Mouse (Mus musculus): ENCODE data around the gene Sigirr. TPM values are rescaled to one million over a fixed set of nuclear protein-coding genes. Genes with fewer than 3 reads are reported as not detected.
A peak's percentile ranks its signal among the peaks of the same experiment; 100 is the strongest.

Sigirr gene
- total RNA-seq, 1 experiment from 2014 or later, result 5.0 TPM

DNA sequence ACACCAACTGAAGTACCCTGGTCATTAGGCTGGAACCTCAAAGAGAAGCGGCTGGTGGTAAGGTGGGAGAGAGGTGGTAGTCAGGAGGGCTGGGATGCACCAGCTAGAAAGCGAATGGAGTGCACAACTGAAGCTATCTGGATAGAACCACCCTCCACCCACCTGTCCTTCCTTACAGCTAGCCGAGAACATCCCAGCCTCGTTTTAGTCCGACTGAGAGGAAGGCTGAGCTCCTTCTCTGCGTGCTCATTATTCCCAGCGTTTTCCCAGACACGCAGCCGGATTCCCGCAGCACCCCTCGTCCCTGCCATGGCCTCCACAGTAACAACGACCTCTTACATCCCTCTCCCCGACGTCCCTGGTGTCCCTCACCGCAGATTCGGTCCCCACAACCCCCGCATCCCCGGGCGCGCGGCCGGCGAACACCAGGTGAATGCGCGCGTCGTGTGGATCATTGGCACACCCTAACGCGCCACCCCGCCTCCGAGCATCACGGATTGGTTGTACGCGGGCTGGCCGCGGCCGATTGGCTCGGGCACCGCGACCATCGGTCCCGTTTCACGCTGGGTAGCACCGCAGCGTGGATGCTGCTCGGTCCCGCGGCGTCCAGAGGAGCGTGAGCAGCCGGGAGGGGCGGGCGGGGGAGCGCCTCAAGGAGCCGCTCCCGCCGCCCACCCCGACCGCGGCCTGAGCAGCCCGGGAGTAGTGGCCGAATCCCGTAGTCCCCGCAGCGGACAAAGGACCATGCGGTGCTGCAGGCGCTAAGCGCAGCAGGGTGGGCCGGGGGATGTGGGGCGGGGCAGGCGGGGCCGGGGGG is 39.7 kb downstream of the Sigirr start, which contains the start of gene B4galnt4:
B4galnt4 (plus strand) TSS at position 679 of the 817 bp plus-strand sequence.
- DNase-seq, result peak; percentile 80

DNA sequence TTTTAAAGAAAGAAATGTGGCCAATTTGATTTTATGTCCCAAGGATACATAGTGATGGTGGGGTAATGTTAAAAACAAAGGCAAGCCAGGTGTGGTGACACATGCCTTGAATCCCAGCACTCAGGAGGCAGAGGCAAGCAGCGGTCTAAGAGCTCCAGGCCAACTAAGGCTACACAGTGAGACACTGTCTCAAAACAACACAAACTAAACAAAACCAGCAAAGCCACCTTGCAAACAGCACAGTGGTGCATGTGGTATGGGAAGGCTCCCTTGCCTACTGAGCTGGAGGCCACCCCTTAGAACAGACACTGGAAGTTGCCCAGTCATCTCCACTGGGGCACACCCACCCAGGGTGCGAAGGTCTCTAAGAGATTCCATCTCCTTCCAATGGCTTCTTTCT is 40.4 kb downstream of the Sigirr start:
- DNase-seq, result no peak

DNA sequence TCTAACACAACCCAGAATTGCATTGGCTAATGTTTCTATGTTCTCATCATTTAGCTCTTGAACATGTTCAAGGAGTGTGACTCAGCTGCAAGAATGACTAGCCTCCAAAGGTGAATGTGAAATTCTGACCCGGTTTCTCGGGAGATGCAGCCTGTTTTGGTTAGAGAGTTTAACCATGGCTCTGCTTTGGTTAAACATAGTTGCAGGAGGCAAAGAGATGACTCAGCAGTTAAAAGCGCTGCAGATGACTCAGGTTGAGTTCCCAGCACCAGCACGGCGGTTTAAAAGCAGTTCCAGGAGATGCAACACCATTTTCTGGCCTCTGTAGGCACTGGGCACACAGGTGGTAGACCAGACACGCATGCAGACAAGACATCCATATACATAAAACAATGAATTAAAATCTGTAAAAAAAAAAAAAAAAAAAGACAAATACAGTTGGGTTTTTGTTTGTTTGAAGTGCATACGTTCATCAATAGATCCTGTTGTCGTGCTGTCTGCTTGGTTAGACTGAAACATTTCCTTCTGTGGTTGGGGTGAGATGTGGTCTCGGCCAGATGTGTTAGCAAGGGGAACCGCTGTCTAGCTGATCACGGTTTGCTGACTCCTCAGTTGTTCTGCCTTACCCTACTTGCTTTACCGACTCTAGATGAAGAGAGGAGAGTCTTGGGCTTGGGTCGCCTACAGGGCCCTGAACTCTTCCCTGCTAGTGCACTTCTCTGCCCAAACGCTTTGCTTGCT is 41.6 kb downstream of the Sigirr start:
- no peak for DNase-seq

DNA sequence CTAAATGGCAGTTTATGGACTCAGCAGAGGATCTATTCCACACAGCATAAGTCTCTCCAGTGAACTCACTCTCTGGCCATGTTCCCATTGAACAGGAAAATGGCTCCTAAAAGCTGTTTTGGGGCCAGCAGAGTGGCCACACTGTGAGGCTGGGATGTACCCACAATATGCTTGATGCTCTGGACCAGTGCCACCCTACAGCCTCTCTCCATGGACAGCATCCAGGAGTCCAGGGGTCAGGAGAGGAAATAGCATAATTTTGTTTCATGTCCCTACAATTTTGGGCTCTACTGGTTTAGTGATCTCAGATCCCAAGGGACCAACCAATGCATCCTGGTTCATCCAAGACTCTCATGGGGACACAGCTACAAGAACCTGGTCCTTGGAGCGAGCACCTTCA is 42.8 kb downstream of the Sigirr start:
- no peak for DNase-seq

DNA sequence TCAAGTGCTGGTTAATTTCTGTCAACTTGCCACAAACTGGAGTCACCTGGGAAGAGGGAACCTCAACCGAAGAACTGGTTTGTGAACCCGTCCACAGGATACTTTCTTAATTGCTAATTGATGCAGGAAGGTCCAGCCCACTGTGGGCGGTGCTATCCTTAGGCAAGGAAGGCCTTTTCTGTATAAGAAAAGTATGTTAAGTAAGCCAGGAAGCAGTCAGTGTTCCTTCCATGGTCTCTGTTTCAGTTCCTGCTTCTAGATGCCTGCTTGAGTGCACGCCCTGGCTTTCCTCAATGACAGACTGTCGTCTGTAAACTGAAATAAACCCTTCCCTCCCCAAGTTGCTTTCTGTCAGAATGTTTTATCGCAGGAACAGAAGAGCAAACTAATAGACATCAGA is 43.4 kb downstream of the Sigirr start:
- no peak for DNase-seq

DNA sequence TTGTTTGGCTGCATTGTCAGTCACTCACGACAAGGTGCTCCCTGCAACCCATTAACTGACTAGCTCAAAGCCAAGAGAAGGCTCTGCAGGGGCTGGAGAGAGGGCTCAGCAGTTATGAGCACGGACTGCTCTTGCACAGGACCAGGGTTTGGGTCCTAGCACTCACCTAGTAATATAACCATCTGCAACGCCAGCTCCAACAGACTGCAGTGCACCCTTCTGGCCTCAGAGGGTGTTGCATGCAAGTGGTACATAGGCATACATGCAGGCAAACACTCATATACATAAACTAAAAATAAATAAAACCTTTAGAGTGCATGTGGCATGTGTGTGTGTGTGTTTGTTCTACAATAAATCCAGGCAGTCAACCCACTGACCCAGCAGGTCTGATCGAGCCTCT is 44.6 kb downstream of the Sigirr start:
- DNase-seq, result no peak

DNA sequence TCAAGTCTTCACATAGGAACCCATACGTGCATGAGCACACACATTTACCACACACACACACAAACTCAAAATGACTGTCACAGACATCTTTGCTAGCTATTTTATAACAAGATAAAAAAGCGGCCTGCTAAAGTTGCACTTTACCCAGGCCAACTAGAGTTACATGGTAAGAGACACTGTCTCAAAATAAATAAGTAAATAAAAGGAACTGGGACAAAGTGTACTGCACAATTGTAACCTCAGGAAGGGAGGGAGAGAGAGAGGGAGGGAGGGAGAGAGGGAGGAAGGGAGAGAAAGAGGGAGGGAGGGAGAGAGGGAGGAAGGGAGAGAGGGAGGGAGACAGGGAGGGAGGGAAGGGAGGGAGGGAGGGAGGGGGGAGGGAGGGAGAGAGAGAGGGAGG is 48.0 kb downstream of the Sigirr start:
- no peak for DNase-seq

DNA sequence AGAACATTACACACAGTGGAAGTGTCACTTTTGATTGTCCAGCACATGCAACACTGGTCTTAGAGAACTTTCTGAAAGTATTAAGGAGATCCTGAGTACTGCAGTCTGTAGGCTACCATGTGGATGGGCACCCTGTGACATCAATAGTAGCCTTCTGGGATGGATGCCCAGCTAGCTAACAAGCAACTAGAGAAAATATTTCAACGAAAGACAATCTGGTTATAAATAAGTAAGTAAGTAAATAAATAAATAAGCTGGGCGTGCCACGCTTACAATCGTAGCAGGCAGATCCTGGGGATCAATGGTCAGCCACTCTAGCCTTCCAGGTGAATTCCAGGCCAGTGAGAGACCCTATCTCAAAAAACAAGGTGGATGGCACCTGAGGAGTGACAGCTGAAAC is 48.4 kb downstream of the Sigirr start:
- DNase-seq, result no peak

DNA sequence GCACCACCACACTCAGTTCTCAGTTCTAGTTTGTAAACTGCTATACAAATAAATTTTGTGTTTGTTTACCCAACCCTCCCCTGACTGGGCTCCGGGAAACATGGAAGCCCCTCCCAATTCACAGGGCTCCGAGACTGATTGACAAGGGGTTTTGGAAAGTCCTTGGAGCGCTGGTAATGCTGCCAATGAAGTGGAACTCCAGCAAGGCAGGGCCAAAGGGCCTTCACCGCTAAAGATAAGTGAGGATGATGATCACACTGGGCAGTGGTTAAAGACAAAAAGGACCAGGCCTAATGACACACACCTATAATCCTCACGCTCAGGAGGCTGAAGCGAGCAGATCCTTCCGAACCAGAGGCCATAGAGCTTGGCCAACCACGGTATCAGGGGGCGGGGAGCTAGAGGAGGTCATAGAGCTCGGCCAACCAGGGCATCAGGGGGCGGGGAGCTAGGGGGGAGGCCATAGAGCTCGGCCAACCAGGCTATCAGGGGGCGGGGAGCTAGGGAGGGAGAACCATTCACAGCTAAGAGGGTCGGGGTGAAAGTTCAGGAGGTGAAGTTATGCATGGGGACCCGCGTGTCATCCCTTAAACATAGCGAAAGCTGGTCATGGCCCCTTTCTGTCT is 49.2 kb downstream of the Sigirr start:
- no peak for DNase-seq

DNA sequence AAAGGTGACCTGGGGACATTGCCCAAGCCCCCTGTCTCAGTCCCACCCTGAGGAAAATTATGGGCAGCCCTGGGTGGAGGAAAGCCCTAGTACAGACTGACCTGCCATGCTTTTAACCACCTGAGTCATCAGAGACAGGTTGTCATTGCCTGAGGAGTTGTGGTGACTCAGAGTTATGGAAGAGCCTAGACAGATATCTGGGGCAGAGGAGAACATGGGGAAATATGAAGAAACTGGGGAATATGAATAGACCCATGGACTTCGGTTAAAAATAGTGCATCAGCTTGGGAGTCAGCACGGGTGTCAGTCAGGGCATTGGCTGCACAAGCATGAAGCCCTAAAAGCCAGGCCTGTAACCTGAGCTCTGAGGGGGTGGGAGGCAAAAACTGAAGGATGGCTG is 51.0 kb downstream of the Sigirr start:
- no peak for DNase-seq

DNA sequence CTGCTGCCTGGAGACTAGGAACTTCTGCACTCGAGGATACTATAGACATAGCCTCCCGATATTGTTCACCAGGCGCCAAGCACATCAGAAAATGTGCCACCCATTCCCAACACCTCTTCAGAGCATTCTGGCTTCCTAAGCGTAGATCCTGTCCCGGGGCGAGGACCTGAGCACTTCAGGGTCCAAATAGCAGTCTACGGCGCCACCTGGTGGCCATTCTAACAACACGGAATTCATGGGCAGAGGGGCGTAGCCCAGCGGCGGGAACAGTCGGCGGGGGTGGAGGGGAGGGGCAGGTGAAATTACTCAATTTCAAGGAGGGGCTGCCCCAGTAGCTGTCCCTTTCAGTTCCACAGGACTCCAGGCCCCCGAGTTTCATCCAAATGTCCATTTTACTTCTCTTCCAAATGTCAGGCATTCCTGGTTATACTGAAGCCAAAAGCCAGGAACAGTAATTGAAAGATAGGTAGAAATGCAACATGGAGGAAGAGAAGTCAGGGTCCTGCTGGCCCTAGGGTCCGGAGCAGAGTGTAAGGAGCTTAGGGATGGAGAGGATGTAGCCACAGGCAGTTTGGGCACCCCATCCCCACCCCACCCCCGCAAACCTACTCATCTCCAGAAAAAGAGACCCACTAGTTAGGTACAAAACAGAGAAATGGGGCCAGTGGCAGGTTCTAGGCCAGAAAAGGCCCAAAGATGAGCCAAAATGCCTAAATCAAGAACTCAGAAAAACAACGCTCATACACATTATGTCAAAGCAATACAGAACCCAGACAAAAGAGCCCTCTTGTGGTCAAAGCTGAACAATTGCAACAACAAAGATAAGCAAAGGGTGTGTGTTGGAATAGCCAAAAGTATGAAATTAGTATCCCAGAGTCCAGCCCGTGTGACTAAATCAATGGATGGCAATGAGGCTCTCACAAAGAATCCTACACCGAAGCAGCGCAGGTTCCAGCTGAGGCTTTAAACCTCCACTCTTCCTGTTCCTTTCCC is 51.9 kb downstream of the Sigirr start:
- DNase-seq, result peak; percentile 92

DNA sequence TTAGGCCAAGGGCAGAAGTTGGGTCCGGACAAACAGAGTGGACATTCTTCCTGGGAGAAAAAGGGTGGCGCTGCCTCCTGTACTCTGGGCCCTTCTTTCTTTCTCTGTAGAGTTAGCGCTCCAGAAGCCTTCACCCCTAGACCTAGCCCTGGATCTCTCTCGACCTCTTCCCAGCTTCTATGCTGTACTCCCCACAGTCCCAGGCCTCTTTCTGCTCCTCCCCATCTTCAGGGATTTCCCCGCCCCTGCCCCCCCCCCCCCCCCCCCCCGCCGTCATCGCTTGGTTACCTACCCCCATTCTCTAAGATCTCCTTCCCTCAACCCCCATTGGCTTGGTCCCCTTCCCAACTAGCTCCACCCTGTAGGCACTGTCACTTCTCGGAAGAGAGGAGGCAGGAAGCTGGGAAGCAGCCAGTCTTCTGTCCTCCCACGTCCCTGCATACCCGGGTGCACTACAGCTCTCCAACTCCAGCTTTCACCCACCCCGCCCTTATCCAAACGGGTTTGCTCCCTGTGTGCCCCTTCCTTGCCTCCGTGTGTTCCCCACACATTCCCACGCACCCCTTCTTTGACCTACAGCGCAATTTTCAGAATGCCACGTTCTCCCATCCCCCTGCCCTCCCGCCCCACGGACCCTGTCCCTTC is 52.7 kb downstream of the Sigirr start:
- DNase-seq, result peak; percentile 58

DNA sequence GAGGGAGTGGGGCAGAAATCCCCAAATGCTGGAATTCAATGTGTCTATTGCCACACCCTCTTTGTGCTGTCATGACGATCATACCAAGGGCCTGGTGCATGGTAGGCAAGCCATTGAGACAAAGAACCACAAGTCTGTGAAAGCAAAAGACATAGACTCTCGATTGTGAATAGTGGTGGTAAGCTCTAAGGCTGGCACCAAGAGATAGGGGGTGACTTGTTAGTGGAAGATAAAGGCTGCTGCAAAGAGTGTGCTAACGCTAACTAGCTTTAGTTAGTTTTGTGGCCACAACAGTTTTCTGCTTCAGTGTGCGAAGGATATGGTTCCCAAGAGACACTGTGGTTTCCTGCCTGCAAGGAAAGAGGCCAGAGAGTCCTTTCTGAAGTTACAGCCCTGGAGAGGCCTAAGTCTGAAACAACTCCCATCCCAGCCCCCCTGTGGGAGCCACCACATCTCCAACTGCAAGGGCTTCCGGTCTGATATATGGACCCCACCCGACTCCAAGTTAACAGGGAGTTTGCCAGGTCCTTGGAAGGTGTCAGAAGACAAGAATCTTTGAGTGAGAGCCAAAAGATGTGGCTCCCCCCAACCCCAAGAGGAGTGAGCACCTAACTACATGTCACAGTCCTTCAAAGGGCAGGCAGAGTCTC is 53.3 kb downstream of the Sigirr start:
- DNase-seq, result no peak

DNA sequence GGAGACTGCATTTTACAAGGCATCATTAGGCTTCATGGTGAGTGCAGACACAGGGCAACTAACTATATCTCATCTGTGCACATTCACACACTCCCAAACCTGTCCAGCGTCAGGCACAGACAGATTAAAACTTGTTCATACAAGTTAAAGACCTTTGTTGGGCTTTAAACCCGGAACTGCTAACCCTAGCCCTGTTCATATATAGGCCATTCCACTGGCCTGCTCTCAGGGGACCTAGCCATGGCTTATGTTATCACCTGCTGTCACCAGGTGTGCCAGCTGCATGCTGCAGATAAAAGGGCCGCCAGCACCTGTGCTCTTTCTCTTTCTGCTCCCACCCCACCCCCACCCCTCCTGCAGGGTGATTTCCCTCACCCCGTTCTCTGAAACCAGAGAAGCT is 57.8 kb downstream of the Sigirr start:
- DNase-seq, result no peak

DNA sequence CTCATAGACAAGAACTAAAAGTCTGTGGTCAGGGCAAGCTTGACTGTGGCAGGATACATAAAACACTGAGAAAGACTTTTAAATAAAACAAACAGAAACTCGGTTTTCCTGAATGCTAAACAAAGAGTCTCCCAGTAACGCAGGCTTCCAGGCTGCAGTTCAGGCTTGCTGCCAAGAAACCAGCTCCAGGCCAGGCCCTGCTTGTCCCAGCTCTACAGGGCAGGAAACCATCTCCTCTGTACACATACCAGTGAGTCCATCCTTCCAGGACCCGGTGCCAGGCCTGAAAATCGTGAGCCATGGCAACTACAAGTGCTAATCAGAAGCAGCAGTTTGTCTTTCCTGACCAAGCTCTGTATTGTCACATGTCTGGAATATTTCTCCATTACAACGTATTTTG is 58.7 kb downstream of the Sigirr start:
- peak; percentile 73 for DNase-seq

Other genes starting within 250 kb of the Sigirr start
- 1.5 TPM in 1 of 2 replicates, not detected in the other for gene Gm45785, start 244.2 kb downstream of the Sigirr start, total RNA-seq (2021)
- 53.8 and 68.7 TPM in 2 replicates for gene Ric8a, start 243.6 kb downstream of the Sigirr start, total RNA-seq (2021)
- gene Bet1l, start 243.0 kb downstream of the Sigirr start, total RNA-seq (2021), result 37.2 and 44.1 TPM in 2 replicates
- 125 and 128 TPM in 2 replicates for gene Psmd13, start 218.6 kb downstream of the Sigirr start, total RNA-seq (2021)
- 31.5 and 34.3 TPM in 2 replicates for gene Sirt3, start 218.3 kb downstream of the Sigirr start, total RNA-seq (2021)
- gene Cox8b, start 200.1 kb downstream of the Sigirr start, total RNA-seq (2021), result 610 and 755 TPM in 2 replicates
- 1.9 and 2.2 TPM in 2 replicates for gene Nlrp6, start 179.7 kb downstream of the Sigirr start, total RNA-seq (2021)
- 32.3 and 43.2 TPM in 2 replicates for gene Pgghg, start 159.2 kb downstream of the Sigirr start, total RNA-seq (2021)
- 1.8 and 2.0 TPM in 2 replicates for gene Ifitm5, start 150.3 kb downstream of the Sigirr start, total RNA-seq (2021)
- not detected in 2 replicates for gene Gm45717, start 144.6 kb downstream of the Sigirr start, total RNA-seq (2021)
- gene Ifitm2, start 144.6 kb downstream of the Sigirr start, total RNA-seq (2021), result 418 and 471 TPM in 2 replicates
- 3.6 and 3.9 TPM in 2 replicates for gene Ifitm1, start 133.4 kb downstream of the Sigirr start, total RNA-seq (2021)
- 103 and 109 TPM in 2 replicates for gene Ifitm3, start 89.8 kb downstream of the Sigirr start, total RNA-seq (2021)
- not detected in 2 replicates for gene Ifitm6, start 82.6 kb downstream of the Sigirr start, total RNA-seq (2021)
- gene Gm17387, start 71.4 kb downstream of the Sigirr start, total RNA-seq (2021), result not detected in 2 replicates
- 2.5 and 3.6 TPM in 2 replicates for gene B4galnt4, start 39.5 kb downstream of the Sigirr start, total RNA-seq (2021)
- gene Pkp3, start 22.4 kb downstream of the Sigirr start, total RNA-seq (2021), result 0.86 and 1.2 TPM in 2 replicates
- gene Ano9, start 17.2 kb upstream of the Sigirr start, total RNA-seq (2021), result 0.33 TPM in 1 of 2 replicates, not detected in the other
- gene Ptdss2, start 21.8 kb upstream of the Sigirr start, total RNA-seq (2021), result 29.1 and 48.2 TPM in 2 replicates
- 298 and 356 TPM in 2 replicates for gene Rnh1, start 72.3 kb upstream of the Sigirr start, total RNA-seq (2021)
- gene Hras, start 93.4 kb upstream of the Sigirr start, total RNA-seq (2021), result 64.8 and 88.0 TPM in 2 replicates
- gene Lrrc56, start 93.6 kb upstream of the Sigirr start, total RNA-seq (2021), result 6.4 and 10.8 TPM in 2 replicates
- 0.39 TPM in 1 of 2 replicates, not detected in the other for gene Lmntd2, start 113.5 kb upstream of the Sigirr start, total RNA-seq (2021)
- 5.7 and 8.0 TPM in 2 replicates for gene Rassf7, start 115.3 kb upstream of the Sigirr start, total RNA-seq (2021)
- gene Phrf1, start 128.2 kb upstream of the Sigirr start, total RNA-seq (2021), result 83.3 and 83.9 TPM in 2 replicates
- gene Irf7, start 165.9 kb upstream of the Sigirr start, total RNA-seq (2021), result 7.8 and 10.4 TPM in 2 replicates
- 14.4 and 16.5 TPM in 2 replicates for gene Cdhr5, start 176.2 kb upstream of the Sigirr start, total RNA-seq (2021)
- not detected in 2 replicates for gene Sct, start 178.6 kb upstream of the Sigirr start, total RNA-seq (2021)
- not detected in 2 replicates for gene Drd4, start 191.4 kb upstream of the Sigirr start, total RNA-seq (2021)
- 33.8 and 45.4 TPM in 2 replicates for gene Deaf1, start 227.1 kb upstream of the Sigirr start, total RNA-seq (2021)
- 34.1 and 43.2 TPM in 2 replicates for gene Tmem80, start 227.2 kb upstream of the Sigirr start, total RNA-seq (2021)
- gene Eps8l2, start 238.3 kb upstream of the Sigirr start, total RNA-seq (2021), result 1.6 and 2.6 TPM in 2 replicates